Mouse (Mus musculus) ES-CJ7 (cell line): ENCODE measurements around the gene Adm.
"Not testable (repeated sequence)": the region's sequence is repeated elsewhere in the genome, so short reads cannot be mapped to it uniquely, and the experiment has no call there.

Experiments
- DNase-seq: peaks from one replicate; pipeline ENCODE4 v3.0.0; 2011; ENCODE audit warnings: low read depth, low spot score

Adm gene

GRCm38 (mm10) chr7:110628611-110629354 lies 1.3 kb downstream of the Adm start:
- peak; percentile 53 for DNase-seq

- DNase-seq, result peak; percentile 87
Measured at GRCm38 (mm10) chr7:110629892-110630666, 2.6 kb downstream of the Adm start.

GRCm38 (mm10) chr7:110631136-110631888 lies 3.9 kb downstream of the Adm start:
- no peak for DNase-seq

GRCm38 (mm10) chr7:110635929-110636328 lies 8.5 kb downstream of the Adm start:
- DNase-seq, result no peak

- DNase-seq, result no peak
Measured at GRCm38 (mm10) chr7:110636559-110636958, 9.1 kb downstream of the Adm start.

GRCm38 (mm10) chr7:110638305-110639110 lies 11.0 kb downstream of the Adm start:
- DNase-seq, result no peak

GRCm38 (mm10) chr7:110639291-110639915 lies 11.9 kb downstream of the Adm start:
- DNase-seq, result no peak

- not testable (repeated sequence) for DNase-seq
Measured at GRCm38 (mm10) chr7:110639958-110640357, 12.5 kb downstream of the Adm start.

GRCm38 (mm10) chr7:110645311-110645710 lies 17.9 kb downstream of the Adm start:
- DNase-seq, result peak; percentile 78

- no peak for DNase-seq
Measured at GRCm38 (mm10) chr7:110645859-110646258, 18.4 kb downstream of the Adm start.

GRCm38 (mm10) chr7:110646611-110647407 lies 19.3 kb downstream of the Adm start:
- DNase-seq, result no peak

- DNase-seq, result no peak
Measured at GRCm38 (mm10) chr7:110647559-110648454, 20.3 kb downstream of the Adm start.

- no peak for DNase-seq
Measured at GRCm38 (mm10) chr7:110648455-110649085, 21.1 kb downstream of the Adm start.

- no peak for DNase-seq
Measured at GRCm38 (mm10) chr7:110649133-110649987, 21.9 kb downstream of the Adm start.

- DNase-seq, result no peak
Measured at GRCm38 (mm10) chr7:110650491-110650890, 23.0 kb downstream of the Adm start.

- no peak for DNase-seq
Measured at GRCm38 (mm10) chr7:110651091-110651490, 23.6 kb downstream of the Adm start.

- no peak for DNase-seq
Measured at GRCm38 (mm10) chr7:110655230-110655629, 27.8 kb downstream of the Adm start.

- no peak for DNase-seq
Measured at GRCm38 (mm10) chr7:110655966-110656365, 28.5 kb downstream of the Adm start.
